Mouse (Mus musculus) spleen, adult 12 weeks (tissue): ENCODE results near the gene Slc7a11.

Experiments used
- DNase-seq: peaks from one replicate; pipeline ENCODE4 v3.0.0; 2022; ENCODE audit warnings: low spot score

Slc7a11 gene

GRCm38 (mm10) chr3:50304137-50304536 lies 139.3 kb downstream of the Slc7a11 start:
- no peak for DNase-seq

- DNase-seq: no peak
Observed at GRCm38 (mm10) chr3:50302648-50303047, 140.8 kb downstream of the Slc7a11 start.

GRCm38 (mm10) chr3:50300952-50301303 lies 142.5 kb downstream of the Slc7a11 start:
- no peak for DNase-seq

- DNase-seq: no peak
Observed at GRCm38 (mm10) chr3:50300002-50300951, 143.1 kb downstream of the Slc7a11 start.

- no peak for DNase-seq
Observed at GRCm38 (mm10) chr3:50298366-50298991, 144.9 kb downstream of the Slc7a11 start.

- DNase-seq: no peak
Observed at GRCm38 (mm10) chr3:50296956-50297355, 146.5 kb downstream of the Slc7a11 start.

GRCm38 (mm10) chr3:50275023-50275422 lies 168.4 kb downstream of the Slc7a11 start:
- no peak for DNase-seq

- DNase-seq: no peak
Observed at GRCm38 (mm10) chr3:50272222-50272621, 171.2 kb downstream of the Slc7a11 start.

GRCm38 (mm10) chr3:50269680-50270079 lies 173.7 kb downstream of the Slc7a11 start:
- no peak for DNase-seq

GRCm38 (mm10) chr3:50262547-50263087 lies 180.8 kb downstream of the Slc7a11 start:
- DNase-seq: no peak

GRCm38 (mm10) chr3:50262066-50262465 lies 181.3 kb downstream of the Slc7a11 start:
- DNase-seq: no peak

- no peak for DNase-seq
Observed at GRCm38 (mm10) chr3:50260667-50261066, 182.7 kb downstream of the Slc7a11 start.

- no peak for DNase-seq
Observed at GRCm38 (mm10) chr3:50258852-50259251, 184.6 kb downstream of the Slc7a11 start.

GRCm38 (mm10) chr3:50249598-50250300 lies 193.7 kb downstream of the Slc7a11 start:
- DNase-seq: no peak

- DNase-seq: no peak
Observed at GRCm38 (mm10) chr3:50235990-50236389, 207.4 kb downstream of the Slc7a11 start.

- no peak for DNase-seq
Observed at GRCm38 (mm10) chr3:50233144-50233543, 210.3 kb downstream of the Slc7a11 start.

- no peak for DNase-seq
Observed at GRCm38 (mm10) chr3:50224390-50225114, 218.9 kb downstream of the Slc7a11 start.

- DNase-seq: no peak
Observed at GRCm38 (mm10) chr3:50220454-50220853, 223.0 kb downstream of the Slc7a11 start.

- DNase-seq: no peak
Observed at GRCm38 (mm10) chr3:50186369-50186768, 257.0 kb downstream of the Slc7a11 start.

GRCm38 (mm10) chr3:50185879-50186278 lies 257.5 kb downstream of the Slc7a11 start:
- no peak for DNase-seq

GRCm38 (mm10) chr3:50160756-50161155 lies 282.7 kb downstream of the Slc7a11 start:
- DNase-seq: no peak

GRCm38 (mm10) chr3:50144144-50144543 lies 299.3 kb downstream of the Slc7a11 start:
- DNase-seq: no peak
